Mouse (Mus musculus): ENCODE measurements at regions not wholly inside any gene's neighbourhood (a gene's known extent, or its start where the extent isn't known, plus 50 kb on each side); places are given as distances from the start of the nearest gene placed in this dataset.

DNA sequence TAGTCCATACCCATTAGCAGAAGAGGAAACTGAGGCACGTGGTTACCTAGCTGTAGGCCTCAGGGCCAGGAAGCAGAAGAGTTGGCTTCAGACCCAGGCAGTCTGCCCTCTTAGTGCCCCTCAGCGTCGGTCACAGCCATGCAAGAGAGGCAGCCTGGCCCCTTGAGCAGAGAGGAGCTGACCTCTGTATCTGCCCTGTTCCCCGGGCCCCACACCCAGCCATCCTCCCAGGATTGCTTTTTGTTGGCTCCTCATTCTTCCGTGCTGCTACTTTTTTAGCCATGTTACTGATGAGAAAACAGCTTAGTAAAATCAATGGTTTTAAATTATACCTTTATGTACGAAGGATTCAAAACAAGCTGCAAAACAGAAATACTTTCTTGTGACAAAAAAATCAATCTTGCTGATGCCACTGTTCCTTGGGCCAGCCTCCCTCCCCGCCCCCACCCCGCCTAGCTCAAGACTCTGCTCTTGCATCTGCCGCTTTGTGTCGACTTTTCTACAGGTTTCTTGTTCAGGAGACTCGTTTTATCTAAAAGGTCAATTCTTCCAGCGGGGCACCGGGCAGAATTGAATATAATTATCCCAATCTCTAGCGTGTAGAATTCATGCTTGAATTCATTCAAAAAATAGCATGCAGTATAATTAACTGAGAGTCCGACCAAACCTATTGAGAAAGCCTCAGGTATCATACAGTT lies 70.8 kb downstream of the Sall1 start:
- no peak for DNase-seq (ENCODE audit: low spot score)

DNA sequence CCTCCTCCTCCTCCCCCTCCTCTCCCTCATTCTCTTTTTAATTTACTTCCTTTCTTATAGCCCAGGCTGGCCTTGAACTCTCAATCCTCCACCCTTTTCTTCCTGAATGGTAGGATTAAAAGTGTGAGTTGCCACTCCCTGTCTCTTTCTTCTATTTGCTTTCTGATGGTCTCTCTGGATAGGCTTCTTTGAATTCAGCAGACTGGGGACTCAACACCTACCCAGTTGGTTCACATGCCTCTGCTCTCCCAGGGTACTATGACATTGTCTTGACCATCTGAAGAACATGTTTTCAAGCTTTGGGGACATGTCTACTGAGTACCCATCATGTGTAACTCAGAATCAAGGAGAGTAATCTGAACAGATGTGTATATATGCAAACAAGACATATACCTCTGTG lies 85.1 kb downstream of the Sall1 start:
- DNase-seq (ENCODE audit: low spot score): no peak

DNA sequence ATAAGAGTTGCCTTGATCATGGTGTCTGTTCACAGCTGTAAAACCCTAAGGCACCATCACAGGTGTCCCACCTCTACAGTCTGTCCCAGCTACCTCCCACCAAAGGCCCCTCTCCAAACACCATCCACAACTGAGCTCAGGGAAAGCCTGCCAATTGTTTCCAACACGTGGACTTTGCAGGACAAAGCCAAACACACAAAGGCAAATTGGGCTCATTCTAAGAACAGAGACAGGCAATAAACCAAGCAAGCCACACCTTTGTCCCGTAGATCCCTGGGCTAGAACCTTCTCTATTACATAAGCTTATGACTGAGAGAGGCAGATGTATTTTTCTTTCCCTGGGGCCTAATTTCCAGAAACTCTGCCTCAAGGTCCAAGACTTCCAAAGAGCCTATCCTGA lies 90.8 kb downstream of the Sall1 start:
- no peak for DNase-seq (ENCODE audit: low spot score)

DNA sequence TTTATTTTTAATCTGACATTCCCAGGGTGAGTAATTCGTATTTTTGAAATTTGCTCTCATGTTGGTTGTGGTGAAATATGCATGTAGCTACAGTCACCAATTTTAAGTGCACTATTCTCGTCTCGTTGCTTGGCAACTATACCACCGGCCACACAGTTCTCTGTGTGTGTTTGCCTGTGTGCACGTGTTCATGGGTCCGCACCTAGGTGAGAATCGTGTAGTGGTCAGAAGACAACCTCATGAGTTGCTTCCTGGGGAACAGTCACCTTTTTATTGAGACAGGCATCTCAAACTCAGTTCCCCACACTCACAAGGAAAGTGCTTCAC lies 92.2 kb downstream of the Sall1 start:
- no peak for DNase-seq (ENCODE audit: low spot score)

DNA sequence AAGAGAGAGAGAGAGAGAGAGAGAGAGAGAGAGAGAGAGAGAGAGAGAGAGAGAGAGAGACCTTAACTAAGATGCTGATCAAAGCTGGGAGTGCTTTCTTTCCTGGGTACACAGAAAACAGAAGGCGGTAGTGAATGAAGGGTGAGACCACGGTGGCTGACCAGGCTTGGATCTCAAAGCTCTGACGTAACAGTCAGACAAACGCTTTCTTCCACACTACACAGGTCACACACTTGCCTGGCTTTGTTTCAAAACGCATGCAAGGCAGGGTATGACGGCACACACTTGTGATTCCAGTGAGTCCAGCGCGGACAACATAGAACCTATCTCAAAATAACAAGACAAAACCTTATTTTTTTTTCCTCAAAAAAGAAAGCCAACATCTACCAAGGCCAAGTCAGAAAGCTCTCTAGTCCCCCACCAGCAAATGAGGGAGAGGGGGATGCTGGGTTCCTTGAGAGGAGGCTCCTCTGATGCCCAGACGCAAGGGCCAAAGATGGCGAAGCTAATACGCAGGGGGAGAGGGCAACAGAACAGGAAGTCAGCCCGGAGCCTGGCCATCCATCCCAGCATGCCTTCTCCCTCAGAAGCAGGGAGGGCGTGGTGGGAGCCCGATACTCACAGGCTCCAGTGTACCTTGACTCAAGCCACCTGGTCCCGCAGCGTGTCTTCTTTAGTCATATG lies 92.7 kb downstream of the Sall1 start:
- no peak for DNase-seq (ENCODE audit: low spot score)

DNA sequence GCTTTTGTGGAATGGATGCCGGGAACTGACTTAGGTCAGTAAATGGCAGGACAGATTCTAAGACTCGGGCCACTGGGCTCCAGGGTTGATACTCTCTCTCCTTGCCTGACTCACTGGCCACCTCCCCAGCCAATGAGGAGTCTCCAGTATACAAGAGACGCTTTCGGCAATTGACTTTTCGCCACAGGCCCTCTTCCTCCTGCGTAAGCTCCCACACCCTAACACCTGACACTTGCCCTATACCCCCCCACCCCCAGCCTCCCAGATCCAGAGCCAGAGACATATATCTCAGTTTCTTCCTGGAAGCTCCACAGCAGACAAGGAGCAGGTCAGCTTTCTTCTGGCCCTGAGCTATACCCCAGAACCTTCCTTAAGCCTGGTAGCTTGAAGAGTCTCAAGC lies 94.0 kb downstream of the Sall1 start:
- DNase-seq (ENCODE audit: low spot score): no peak

DNA sequence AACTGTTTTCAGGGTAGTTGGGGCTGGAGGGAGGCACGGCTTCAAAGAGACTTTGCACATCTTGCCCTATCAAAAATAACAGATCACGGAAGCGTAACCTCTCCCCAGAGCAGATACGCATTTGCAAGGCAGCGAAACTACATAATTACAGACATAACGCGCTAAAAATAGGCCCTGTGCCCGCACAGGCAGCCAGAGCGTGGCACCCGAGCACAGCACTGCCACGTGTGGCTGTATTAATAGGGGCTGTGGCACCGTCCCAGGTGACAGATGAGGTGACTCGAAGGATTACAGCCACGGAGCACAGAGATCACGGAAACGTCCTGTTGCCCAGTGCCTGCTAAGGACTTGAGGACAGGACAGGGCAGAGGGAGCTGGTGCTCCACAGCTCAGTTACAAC lies 95.0 kb downstream of the Sall1 start:
- no peak for DNase-seq (ENCODE audit: low spot score)

DNA sequence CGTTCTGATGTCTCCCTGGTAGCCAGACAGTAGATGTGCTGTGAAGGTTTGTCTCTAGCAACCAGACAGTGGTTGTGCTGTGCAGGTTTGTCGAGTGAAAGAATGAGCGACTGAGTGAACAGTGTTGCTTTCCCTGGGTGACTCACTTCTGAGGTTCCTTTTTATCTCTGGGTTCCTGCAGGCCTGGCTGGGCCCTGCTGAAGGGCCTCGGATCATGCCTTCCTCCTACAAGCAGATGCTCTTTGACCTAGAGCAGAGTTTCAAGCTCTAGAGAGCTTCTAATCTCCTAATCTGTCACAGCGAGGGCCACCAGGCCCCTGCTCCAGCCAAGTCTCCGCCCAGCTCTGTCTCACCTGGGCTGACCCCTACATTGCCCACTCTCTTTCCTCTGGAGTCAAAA lies 95.6 kb downstream of the Sall1 start:
- no peak for DNase-seq (ENCODE audit: low spot score)

DNA sequence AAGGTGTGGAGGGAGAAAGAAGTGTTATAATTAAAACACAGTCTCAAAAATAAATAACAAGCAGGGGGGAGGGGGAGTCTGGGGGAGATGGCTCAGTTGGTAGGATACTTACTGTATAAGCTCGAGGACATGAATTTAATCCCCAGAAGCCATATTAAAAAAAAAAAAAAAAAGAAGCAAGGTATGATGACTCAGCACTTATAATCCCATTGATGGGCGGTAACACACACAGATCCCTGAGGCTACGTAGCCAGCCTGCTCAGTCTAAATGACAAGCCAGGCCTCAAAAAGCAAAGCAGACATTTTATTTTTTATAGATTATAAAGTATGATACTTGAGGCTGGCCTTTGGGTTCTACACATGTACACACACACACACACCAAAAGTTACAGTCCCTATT lies 96.6 kb downstream of the Sall1 start:
- no peak for DNase-seq (ENCODE audit: low spot score)

DNA sequence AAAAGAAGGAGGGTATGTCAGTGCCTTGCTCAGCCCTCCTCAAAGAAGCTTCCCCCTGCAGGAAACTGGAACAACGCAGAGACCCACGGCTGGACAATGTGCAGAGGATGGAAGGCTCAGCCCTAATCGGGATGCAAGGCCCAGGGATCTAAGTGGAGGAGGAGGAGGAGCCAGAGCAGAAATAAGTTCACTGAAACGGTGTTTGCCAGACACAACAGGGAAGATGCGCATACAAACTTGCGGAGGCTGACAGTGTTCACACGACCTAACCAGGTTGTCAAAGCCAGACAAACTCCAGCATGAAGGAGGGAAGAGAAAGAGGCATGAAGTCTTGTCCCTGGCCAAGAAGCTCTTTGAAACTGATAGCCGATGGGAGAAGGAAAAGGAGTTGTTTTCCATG lies 98.3 kb downstream of the Sall1 start:
- DNase-seq (ENCODE audit: low spot score): no peak

DNA sequence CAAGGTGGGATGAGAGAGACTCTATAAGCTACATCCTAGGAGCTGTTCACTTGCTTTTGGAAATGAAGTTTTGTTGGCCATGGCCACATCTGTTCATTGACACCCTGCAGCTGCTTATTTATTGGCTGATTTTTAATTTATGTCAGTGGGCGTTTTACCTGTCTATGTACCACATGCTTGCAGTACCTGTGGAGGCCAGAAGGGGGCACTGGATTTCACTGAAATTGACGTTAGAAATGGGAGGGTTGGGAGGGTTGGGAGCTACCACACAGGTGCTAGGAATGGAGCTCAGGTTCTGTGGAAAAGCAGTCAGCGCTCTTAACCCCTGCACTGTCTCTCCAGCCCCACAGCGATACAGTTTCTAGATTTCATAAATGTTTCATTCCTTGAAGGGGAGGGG lies 99.9 kb downstream of the Sall1 start:
- DNase-seq (ENCODE audit: low spot score): no peak

DNA sequence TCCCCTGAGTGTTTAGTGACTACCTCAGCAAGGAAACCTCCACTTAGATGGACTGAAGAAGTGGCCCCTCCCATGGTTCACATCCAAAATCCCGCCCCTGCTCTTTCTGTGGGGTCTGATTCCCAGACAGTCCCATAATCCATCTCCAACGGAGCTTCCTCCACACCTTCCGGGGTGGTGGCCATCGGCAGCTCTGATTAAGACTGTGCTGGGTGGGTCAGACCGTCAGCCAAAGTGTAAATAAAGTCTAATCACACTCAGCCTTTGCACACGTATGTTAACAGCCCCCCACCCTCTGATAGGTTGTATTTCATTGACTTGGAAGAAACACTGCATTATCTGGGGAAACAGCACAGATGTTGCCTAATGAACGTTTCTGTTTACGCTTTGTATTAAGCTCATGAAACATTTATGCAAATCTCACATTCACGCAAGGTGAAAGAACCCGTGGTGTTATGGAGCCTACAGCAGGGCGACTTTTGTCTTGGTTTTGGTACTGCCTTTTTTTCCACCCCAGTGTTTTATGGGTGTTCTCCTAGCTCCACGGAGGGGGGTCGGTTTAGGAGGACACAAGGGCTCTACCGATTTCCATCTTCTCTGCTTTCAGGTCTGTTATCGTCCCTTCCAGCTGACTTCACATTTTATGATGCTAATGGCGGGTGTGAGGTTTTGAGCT lies 104.8 kb downstream of the Sall1 start:
- DNase-seq (ENCODE audit: low spot score): no peak

DNA sequence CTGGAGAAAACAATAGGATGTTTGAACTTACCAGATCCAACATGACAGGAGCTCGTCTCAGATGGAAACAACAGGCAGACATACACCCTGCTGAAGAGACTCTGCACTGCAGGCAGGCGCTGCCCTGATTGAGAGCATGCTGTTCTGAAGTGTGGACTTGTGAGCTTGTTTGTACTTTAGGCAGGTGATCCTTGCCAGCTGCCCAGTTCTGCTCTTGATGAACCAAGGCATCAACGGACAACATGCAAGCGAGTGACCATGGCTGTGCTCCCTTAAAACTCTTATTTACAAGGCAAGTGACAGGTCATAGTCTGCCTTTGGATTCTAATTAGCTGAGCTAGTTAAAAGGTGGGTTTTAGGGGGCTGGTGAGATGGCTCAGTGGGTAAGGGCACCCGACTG lies 109.3 kb downstream of the Sall1 start:
- DNase-seq (ENCODE audit: low spot score): no peak

DNA sequence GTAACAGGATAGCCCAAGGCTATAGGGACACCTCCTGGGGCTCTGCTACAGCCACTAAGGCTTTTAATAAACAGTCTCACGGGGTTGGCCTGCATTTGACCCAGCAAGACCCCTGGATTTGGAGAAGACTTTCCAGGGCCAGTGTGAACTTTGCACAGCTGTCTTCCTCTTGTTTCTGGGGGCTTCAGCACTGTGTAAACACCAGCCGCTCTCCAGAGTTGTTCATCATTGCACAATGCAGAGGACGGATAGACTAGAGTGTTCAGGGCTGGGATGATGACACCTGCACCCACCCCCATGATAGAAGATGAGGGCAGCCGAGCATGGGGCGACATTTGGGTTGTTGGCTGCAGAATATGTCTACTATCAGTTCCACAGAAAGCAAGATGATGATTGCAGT lies 112.9 kb downstream of the Sall1 start:
- DNase-seq (ENCODE audit: low spot score): no peak

DNA sequence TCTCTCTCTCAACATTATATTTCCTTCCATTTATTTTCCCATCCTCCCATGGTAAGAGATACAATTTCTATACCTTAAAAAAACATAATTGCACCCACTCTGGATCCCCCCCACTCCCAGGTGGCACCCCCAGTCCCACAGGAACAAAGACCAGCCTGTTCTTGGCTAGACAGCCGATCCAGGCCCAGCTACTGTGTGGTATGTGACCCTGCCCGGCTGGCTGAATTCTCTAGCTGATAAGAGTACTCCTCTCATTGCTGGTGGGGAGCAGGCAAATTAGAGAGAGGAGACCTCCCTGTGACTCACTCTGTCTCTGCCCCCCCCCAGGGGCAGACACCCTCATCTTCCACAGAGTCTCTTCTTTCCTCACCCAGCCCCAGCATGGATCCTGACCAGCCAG lies 113.6 kb downstream of the Sall1 start:
- DNase-seq (ENCODE audit: low spot score): no peak

DNA sequence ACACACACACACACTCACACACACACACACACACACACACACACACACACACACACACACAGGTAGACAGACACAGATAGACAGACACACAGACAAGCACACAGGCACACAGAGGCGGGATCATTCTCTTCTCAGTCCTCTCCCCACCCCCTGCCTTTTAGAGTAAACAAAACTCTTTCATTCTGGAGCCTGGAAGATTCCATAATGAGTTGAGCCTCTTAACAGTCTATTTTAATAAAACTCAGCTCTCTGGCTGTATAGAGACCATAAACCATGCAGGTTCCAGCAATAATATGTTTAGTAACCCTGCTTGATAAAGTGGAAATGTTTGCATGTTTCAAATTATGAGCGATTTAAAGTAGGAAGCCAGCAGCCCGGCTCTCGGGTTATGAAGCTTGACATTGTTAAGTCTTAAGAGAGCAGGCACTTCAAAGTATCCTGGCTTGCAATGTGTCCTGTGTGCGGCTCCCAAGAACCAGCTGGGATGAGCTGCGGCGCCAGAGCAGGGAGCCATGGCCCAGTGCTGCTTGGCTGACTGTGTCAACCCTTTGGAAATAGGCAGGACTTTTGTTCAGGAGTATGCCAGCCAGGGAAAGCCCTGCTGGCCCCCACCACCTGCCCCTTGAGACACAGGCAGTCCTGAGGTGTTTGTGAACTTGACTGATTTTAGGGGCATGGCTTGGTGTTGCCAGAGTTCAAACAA lies 115.1 kb downstream of the Sall1 start:
- no peak for DNase-seq (ENCODE audit: low spot score)

DNA sequence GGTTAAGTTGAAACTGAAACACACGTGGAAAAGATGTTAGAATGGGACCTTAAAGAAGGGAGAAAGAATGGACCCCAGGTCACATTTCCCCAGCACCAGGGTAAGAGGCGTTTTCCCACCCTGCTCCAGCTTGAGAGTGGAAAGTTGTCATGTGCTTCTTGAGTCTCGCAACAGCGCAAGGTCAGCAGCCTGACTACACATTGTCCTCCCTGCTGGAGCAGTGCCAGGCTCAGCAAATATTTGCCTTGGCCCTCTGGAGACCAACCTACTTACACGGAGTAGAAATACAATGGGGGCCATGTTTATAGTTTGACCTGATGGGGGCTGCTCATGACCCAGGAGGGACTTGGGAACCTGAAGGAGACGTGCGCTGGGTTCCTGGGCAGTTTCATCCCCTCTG lies 121.1 kb downstream of the Sall1 start:
- no peak for DNase-seq (ENCODE audit: low spot score)

DNA sequence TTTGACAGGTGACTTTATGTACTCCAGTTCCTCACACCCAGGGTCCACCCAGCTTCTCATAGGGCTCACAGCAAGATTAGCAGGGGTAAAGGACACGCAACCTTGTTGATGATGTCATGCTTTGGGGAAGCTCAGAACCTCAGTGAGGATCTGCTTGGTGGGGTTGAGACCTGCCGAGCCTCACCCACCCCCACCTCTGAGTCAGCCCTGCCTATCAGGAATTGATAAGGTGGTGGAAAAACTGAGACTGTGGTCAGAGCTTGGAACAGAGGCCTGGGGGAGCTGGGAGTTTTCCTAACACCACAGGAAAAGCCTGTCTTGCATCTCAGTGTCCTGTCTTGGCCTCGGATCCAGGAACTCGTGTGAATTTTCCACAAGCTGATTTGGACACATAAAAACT lies 122.0 kb downstream of the Sall1 start:
- DNase-seq (ENCODE audit: low spot score): no peak

DNA sequence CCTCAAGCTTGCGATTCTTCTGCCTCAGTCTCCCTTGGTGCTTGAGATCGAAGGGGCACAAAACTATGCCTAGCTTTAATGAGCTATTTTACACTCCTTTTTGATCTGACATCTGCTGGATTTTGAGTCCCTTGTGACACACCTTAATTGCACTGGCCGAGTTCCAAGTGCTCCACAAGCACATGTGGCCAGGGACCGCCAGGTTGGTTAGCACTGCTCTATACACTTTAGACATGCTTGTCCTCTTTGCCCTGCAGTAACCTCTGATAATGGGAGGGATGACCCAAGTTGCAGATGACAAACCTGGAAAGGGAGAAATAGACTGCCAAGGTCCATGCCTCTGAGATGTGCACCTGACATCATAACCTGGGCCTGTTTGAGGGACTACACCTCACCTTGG lies 124.7 kb downstream of the Sall1 start:
- no peak for DNase-seq (ENCODE audit: low spot score)

DNA sequence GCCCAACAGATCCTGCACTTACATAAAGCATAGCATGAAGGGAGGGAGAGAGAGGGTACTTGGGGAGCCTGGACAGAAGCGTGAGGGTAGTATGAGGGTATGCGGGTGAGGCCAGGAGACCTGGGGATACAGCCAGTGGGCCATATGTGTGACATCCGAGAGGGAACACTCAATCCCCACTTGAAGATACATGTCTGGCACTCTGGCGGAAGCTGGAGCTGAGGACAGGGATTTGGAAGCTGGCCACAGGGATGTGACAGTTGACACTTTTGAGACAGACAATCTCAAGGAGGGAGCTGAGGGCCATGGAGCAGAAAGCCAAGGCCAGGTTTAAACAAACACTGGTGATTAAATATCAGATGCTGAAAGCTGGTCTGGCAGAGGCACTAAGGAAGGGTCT lies 127.9 kb downstream of the Sall1 start:
- DNase-seq (ENCODE audit: low spot score): no peak

DNA sequence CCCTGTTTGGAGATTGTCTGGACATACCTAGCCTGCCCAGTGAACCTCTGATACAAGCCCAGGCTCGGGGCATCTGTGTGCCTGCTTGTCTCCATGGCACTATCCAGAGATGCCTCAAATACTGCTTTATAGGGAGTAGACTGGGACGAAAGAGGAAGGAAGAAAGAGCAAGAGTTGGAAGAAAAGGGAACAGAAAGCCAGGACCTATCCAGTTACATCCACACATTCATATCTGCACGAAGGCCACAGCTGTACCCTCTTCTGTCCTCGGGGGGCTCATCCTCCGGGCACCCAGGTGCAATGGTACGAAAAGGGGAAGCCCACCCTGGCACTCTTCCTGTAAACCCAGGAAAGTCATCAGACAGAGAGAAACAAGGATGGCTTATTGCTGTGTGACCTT lies 129.3 kb downstream of the Sall1 start:
- no peak for DNase-seq (ENCODE audit: low spot score)

DNA sequence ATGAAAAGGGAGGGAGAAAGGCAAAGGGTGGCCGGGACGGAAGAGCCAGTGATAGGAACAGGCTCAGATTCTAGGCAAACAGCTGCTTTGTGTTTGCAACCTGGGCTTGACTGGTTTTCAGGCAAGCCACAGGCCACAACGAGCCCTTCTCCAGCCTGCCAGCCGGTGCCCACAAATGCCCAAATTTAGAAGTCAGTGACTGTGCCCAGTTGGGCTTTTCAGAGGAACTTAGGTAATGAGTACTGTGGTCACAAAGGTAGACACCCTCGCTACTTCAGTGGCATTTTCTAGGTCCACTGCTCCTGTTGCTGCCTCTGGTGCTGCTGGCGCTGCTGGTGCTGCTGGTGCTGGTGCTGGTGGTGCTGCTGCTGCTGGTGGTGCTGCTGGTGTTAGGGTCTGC lies 129.8 kb downstream of the Sall1 start:
- no peak for DNase-seq (ENCODE audit: low spot score)

DNA sequence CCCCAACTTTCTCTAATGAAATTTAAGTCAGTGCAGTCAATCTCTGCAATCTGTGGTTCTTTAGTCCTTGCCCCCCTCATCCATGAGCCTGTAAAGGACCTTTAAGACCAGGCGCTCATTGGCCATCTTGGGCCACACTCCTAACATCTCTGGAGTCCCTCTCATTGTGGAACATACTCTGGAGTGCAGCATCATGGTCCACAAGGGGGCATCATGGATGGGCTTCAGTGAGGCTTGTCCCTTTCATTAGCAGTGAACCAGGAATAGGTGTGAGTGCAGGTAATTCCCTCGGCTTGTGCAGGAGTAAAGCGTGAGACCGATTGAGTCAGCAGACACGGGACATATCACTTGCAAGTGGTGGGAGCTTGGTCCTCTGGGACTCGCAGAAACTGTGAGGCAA lies 137.7 kb downstream of the Sall1 start:
- no peak for DNase-seq (ENCODE audit: low spot score)
